Mouse (Mus musculus) stomach, embryonic 15.5 days (tissue): ENCODE measurements around the gene Tmem63c. TPM values are rescaled to one million over a fixed set of nuclear protein-coding genes. Genes with fewer than 3 reads are reported as not detected.
A peak's percentile ranks its signal among the peaks of the same experiment; 100 is the strongest.

Source experiments
- ATAC-seq: fragments of 200-750 bp; cut with Nextera tagmentation; 2 replicates; pipeline ENCODE4 v1.8.0; 2017; ENCODE audit warnings: low read depth, moderate number of reproducible peaks, moderate TSS enrichment; ENCODE audit not compliant: insufficient read depth, low FRiP score
- H3K27ac ChIP-seq: fragments of 300-500 bp; sonication (generic); 2 replicates; pipeline ENCODE4 v1.5.1; 2015; ENCODE audit warnings: mild to moderate bottlenecking, inconsistent platforms
- H3K27me3 ChIP-seq: fragments of 300-500 bp; sonication (generic); replicated peaks from 2 replicates; pipeline ENCODE4 v1.6.1; 2015; ENCODE audit warnings: inconsistent platforms
- H3K36me3 ChIP-seq: fragments of 300-500 bp; sonication (generic); 2 replicates; pipeline ENCODE4 v1.6.1; 2015; ENCODE audit warnings: inconsistent platforms
- H3K4me1 ChIP-seq: fragments of 300-500 bp; sonication (generic); 2 replicates; pipeline ENCODE4 v1.6.1; 2015; ENCODE audit warnings: inconsistent platforms
- H3K4me2 ChIP-seq: fragments of 300-500 bp; sonication (generic); 2 replicates; pipeline ENCODE4 v1.6.1; 2015; ENCODE audit warnings: mild to moderate bottlenecking, inconsistent platforms
- H3K4me3 ChIP-seq: fragments of 300-500 bp; sonication (generic); replicated peaks from 2 replicates; pipeline ENCODE4 v1.5.1; 2015; ENCODE audit warnings: inconsistent platforms
- H3K9ac ChIP-seq: fragments of 300-500 bp; sonication (generic); 2 replicates; pipeline ENCODE4 v1.6.1; 2015; ENCODE audit warnings: inconsistent platforms
- H3K9me3 ChIP-seq: fragments of 300-500 bp; sonication (generic); 2 replicates; pipeline ENCODE4 v1.6.1; 2016; ENCODE audit warnings: inconsistent platforms
- WGBS: fragments of 180-500 bp; shearing (Covaris S2); methylation state at CpG from one replicate; pipeline ENCODE4 v1.1.7; 2015; 5-methylcytosine and 5-hydroxymethylcytosine counted together
- polyA plus RNA-seq: library from polyadenylated mRNA; unstranded; fragments of >200 nt; fragmentation: Nextera tagmentation; extraction: Ambion mirVana; gene quantifications from 2 replicates; pipeline ENCODE4 v1.2.1, GENCODE M21; 2015

The Tmem63c gene
- polyA plus RNA-seq, 1 experiment from 2014 or later = 0.76 TPM

GRCm38 (mm10) chr12:87002815-87003214 is 18.3 kb upstream of the Tmem63c start:
- H3K36me3 ChIP-seq = no peaks in the 10 kb centered on the region
- no peak overlapping the region for H3K9ac ChIP-seq
- no peaks in the 10 kb centered on the region for H3K4me1 ChIP-seq
- H3K27me3 ChIP-seq = no peaks in the 10 kb centered on the region
- H3K4me2 ChIP-seq = no peak overlapping the region
- ATAC-seq = no peak
- H3K9me3 ChIP-seq = no peaks in the 10 kb centered on the region
- H3K4me3 ChIP-seq = no peak overlapping the region
- no peak overlapping the region for H3K27ac ChIP-seq
- 72% methylated on average over 7 of the region's 7 CpGs for WGBS

DNA sequence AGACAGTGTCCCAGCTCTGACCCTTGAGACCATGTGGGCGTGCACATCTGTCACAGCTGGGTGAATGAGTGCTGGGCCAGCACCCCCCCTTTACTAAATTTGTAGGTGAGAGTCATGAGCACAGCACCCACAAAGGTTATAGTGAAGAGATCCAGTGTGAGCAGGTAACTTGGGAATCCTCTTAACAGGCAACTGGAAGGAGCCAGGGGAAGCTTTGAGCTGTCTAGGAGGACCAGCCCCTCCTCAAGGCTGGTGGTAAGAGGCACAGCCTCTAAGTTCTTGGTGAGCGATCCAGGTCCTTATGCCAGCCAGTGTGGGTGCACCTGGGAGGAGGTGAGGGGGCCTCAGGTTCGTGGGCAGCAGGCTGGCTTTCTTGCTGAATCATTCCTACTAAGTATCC is 17.5 kb upstream of the Tmem63c start:
- no peaks in the 10 kb centered on the region for H3K9me3 ChIP-seq
- H3K27me3 ChIP-seq = no peaks in the 10 kb centered on the region
- no peaks in the 10 kb centered on the region for H3K4me1 ChIP-seq
- H3K4me3 ChIP-seq = no peak overlapping the region
- H3K27ac ChIP-seq = no peak overlapping the region
- H3K4me2 ChIP-seq = no peak overlapping the region
- WGBS = 44% methylated on average over 3 of the region's 3 CpGs
- no peak overlapping the region for H3K9ac ChIP-seq
- no peak for ATAC-seq
- no peaks in the 10 kb centered on the region for H3K36me3 ChIP-seq

- Histone ChIP-seq H3K4me1 (no peaks in the 10 kb centered on the region), H3K27me3 (no peaks in the 10 kb centered on the region), H3K9me3 (no peaks in the 10 kb centered on the region), H3K36me3 (no peaks in the 10 kb centered on the region), H3K4me2 (no peak overlapping the region), H3K4me3 (no peak overlapping the region), H3K9ac (no peak overlapping the region), H3K27ac (no peak overlapping the region)
- 84% methylated on average over 4 of the region's 4 CpGs for WGBS
- ATAC-seq = no peak
Measured at GRCm38 (mm10) chr12:87004596-87004995, 16.5 kb upstream of the Tmem63c start.

- no peaks in the 10 kb centered on the region for H3K27me3 ChIP-seq
- H3K4me3 ChIP-seq = no peak overlapping the region
- H3K9me3 ChIP-seq = no peaks in the 10 kb centered on the region
- 42% methylated on average over 3 of the region's 3 CpGs for WGBS
- no peaks in the 10 kb centered on the region for H3K36me3 ChIP-seq
- no peaks in the 10 kb centered on the region for H3K4me1 ChIP-seq
- H3K4me2 ChIP-seq = no peak overlapping the region
- no peak for ATAC-seq
- H3K9ac ChIP-seq = no peak overlapping the region
- H3K27ac ChIP-seq = no peak overlapping the region
Measured at GRCm38 (mm10) chr12:87017041-87017440, 4.1 kb upstream of the Tmem63c start.

GRCm38 (mm10) chr12:87018756-87019155 is 2.4 kb upstream of the Tmem63c start:
- no peak for ATAC-seq
- Histone ChIP-seq H3K36me3 (no peaks in the 10 kb centered on the region), H3K27ac (no peak overlapping the region), H3K4me2 (no peak overlapping the region), H3K9ac (no peak overlapping the region), H3K4me3 (no peak overlapping the region), H3K27me3 (no peaks in the 10 kb centered on the region), H3K9me3 (no peaks in the 10 kb centered on the region), H3K4me1 (no peaks in the 10 kb centered on the region)
- 81% methylated on average over 2 of the region's 2 CpGs for WGBS

- ATAC-seq = no peak
- no peaks in the 10 kb centered on the region for H3K36me3 ChIP-seq
- no peak overlapping the region for H3K4me3 ChIP-seq
- H3K9me3 ChIP-seq = no peaks in the 10 kb centered on the region
- WGBS = 67% methylated on average over 2 of the region's 2 CpGs
- H3K27ac ChIP-seq = no peak overlapping the region
- peaks cover 6% of the 10 kb centered on the region; the same call in 1 of the 2 replicates for H3K4me1 ChIP-seq
- no peak overlapping the region for H3K9ac ChIP-seq
- H3K27me3 ChIP-seq = peaks cover 8% of the 10 kb centered on the region
- H3K4me2 ChIP-seq = no peak overlapping the region
Measured at GRCm38 (mm10) chr12:87022006-87022405, 866 bp downstream of the Tmem63c start.

DNA sequence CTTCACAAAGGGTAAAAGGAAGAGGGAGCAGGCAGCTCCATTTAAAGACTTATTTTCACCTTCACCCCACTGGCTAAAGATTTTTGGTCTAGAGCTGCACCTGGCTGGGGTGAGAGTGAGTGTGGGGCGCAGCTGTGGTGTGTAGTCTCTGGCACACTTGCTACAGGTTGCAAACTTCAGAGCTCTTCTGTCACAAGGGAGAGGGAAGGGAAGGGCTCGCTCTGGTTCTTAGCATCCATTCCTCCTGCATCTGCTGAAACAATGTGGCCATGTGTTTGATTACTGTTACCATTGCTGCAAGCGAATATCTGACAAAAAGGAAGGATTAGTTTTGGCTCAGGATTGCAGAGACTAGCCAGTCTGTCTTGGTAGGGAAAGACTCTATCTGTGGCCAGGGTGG is 2.3 kb downstream of the Tmem63c start:
- ATAC-seq = no peak
- peaks cover 6% of the 10 kb centered on the region; the same call in 1 of the 2 replicates for H3K4me1 ChIP-seq
- H3K27ac ChIP-seq = no peak overlapping the region
- H3K36me3 ChIP-seq = no peaks in the 10 kb centered on the region
- peaks cover 20% of the 10 kb centered on the region for H3K27me3 ChIP-seq
- no peak overlapping the region for H3K4me3 ChIP-seq
- 70% methylated on average over 3 of the region's 3 CpGs for WGBS
- H3K9me3 ChIP-seq = no peaks in the 10 kb centered on the region
- H3K9ac ChIP-seq = no peak overlapping the region
- H3K4me2 ChIP-seq = no peak overlapping the region

GRCm38 (mm10) chr12:87026109-87026870 is 5.2 kb downstream of the Tmem63c start:
- H3K4me2 ChIP-seq = peak overlapping the region; percentile 47
- H3K9ac ChIP-seq = no peak overlapping the region; the same call in 1 of the 2 replicates
- H3K9me3 ChIP-seq = no peaks in the 10 kb centered on the region
- no peak overlapping the region for H3K27ac ChIP-seq
- H3K27me3 ChIP-seq = peaks cover 20% of the 10 kb centered on the region
- peak overlapping the region; percentile 13 for H3K4me3 ChIP-seq
- peaks cover 6% of the 10 kb centered on the region; the same call in 1 of the 2 replicates for H3K4me1 ChIP-seq
- peak; percentile 56; the same call in 1 of the 2 replicates for ATAC-seq
- H3K36me3 ChIP-seq = no peaks in the 10 kb centered on the region
- 3% methylated on average over 30 of the region's 30 CpGs for WGBS

DNA sequence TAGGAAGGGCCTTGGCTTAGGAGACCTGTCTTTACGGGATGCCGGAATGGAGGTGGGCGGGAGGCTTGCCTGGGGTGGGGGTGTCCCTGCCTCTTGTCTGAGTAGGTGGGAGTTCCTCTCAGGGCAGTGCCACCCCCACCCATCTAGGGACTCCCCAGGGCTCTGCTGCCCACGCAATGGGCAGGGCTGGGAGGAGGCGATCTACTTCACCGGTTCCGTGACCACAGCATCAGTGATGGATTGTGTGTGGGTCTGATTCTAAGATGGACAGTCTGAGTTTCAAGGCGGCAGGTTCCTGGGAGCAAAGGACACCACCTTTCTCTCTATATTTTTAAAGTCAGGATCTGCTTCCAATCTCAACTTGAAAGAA is 5.7 kb downstream of the Tmem63c start:
- Histone ChIP-seq H3K27me3 (peaks cover 20% of the 10 kb centered on the region), H3K36me3 (no peaks in the 10 kb centered on the region), H3K9me3 (no peaks in the 10 kb centered on the region), H3K27ac (no peak overlapping the region), H3K4me2 (peak overlapping the region; percentile 47), H3K9ac (no peak overlapping the region), H3K4me1 (peaks cover 6% of the 10 kb centered on the region; the same call in 1 of the 2 replicates), H3K4me3 (peak overlapping the region; percentile 13; the same call in 1 of the 2 replicates)
- no peak for ATAC-seq
- WGBS = 15% methylated on average over 8 of the region's 8 CpGs

DNA sequence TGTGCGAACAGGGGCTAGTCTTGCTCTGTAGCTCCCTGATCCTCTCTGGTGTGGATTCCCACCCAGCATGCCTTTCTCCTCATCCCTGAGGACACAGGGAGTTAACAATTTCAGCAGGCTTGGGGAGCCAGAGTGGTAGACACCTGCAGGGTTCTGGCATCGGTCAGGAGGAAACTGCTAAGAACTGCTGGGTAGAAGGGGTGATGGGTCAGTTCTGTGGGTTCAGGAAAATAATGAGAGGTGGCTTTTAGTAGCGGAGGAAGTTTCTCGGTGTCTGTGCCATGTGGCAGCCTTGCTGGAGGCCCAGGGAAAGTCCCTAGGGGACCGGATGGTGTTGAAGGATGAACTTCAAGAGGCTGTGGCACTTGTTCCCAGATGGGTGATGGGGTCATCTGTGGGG is 6.3 kb downstream of the Tmem63c start:
- H3K4me3 ChIP-seq = no peak overlapping the region
- peaks cover 6% of the 10 kb centered on the region; the same call in 1 of the 2 replicates for H3K4me1 ChIP-seq
- WGBS = 50% methylated on average over 5 of the region's 5 CpGs
- no peak overlapping the region for H3K9ac ChIP-seq
- H3K36me3 ChIP-seq = no peaks in the 10 kb centered on the region
- no peak for ATAC-seq
- H3K4me2 ChIP-seq = no peak overlapping the region
- H3K27me3 ChIP-seq = peaks cover 20% of the 10 kb centered on the region
- no peaks in the 10 kb centered on the region for H3K9me3 ChIP-seq
- no peak overlapping the region for H3K27ac ChIP-seq

- no peak overlapping the region for H3K4me3 ChIP-seq
- no peak for ATAC-seq
- H3K9ac ChIP-seq = no peak overlapping the region
- H3K4me2 ChIP-seq = no peak overlapping the region
- H3K4me1 ChIP-seq = peaks cover 6% of the 10 kb centered on the region; the same call in 1 of the 2 replicates
- no peak overlapping the region for H3K27ac ChIP-seq
- no peaks in the 10 kb centered on the region for H3K36me3 ChIP-seq
- peaks cover 20% of the 10 kb centered on the region for H3K27me3 ChIP-seq
- WGBS = 57% methylated on average over 2 of the region's 2 CpGs
- H3K9me3 ChIP-seq = no peaks in the 10 kb centered on the region
Measured at GRCm38 (mm10) chr12:87028068-87028467, 6.9 kb downstream of the Tmem63c start.

DNA sequence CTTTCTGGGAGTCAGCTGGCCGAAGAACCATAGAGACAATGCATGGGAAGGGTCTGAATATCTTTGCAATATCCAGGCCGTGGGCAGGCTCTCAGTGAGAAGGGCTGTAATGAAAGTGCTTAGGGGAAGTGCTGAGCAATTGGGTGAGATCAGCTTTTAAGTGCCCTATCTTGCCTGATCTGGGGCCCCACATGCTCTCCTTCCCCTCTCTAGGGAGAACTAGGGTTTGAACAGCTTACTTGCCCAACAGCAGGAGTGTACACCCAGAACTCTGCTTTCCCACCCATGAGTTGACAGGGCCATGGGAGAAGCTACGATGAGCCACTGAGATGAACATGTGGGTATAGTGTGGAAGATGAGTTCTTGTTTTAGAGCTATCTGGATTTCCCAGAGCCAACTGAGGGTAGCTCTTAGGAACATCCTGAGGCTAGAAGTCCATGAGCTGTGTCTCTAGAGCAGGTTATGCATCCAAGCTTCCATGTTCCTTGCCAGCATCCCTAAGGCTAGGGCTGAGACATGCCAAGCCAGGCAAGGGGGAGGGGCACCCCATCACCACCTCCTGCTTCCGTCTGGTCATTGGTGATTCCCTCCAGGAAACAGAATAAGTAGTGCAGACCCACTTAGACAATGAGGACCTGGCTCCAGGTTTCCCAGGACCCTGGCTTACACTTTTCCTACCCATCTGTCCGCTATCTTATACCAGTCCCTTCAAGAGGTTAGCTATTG is 8.3 kb downstream of the Tmem63c start:
- 69% methylated on average over 5 of the region's 5 CpGs for WGBS
- Histone ChIP-seq H3K36me3 (no peaks in the 10 kb centered on the region), H3K4me3 (no peak overlapping the region), H3K4me1 (peaks cover 6% of the 10 kb centered on the region; the same call in 1 of the 2 replicates), H3K9ac (no peak overlapping the region), H3K27ac (no peak overlapping the region), H3K27me3 (peaks cover 20% of the 10 kb centered on the region), H3K9me3 (no peaks in the 10 kb centered on the region), H3K4me2 (no peak overlapping the region)
- no peak for ATAC-seq
